ENCODE assay signal across 8 mouse cellular contexts in the genomic region with DNA sequence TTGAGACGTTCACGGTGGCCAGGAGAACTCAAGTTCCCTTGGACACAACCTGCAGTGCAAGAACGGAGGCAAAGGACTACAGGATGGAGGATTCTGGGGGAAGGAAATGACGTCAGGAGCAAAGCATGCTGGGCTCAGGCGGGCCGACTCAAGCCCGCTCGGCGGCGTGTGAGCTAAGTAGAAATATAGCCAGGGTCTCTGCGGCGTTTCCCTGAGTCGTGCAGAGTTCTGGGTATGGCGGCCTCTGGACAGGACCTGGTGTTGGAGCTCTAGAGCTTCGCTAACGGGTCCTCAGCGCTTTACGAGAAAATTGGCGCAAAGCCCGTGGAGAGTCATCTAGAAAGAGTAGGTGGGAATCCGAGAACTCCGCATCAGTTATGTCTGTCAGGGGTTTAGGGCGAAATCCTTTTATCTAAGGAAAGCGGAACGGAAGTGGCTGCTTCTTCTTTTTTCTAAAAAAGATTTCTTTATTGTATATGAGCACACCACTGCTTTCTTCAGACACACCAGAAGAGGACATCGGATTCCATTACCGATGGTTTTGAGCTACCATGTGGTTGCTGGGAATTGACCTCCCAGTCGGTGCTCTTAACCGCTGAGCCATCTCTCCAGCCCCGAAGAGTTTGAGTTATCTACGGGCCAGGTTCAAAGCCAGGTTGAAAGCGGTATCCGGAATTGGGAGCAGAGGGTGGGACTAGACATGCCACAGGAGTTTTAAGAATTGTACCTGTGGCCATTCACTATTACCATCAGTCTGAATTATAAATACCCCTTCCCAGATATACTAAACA. TPM values are rescaled to one million over a fixed set of nuclear protein-coding genes. Genes with fewer than 3 reads are reported as not detected.
DNase-seq lines count a peak whose midpoint lies in the region; ATAC-seq and TF ChIP-seq lines count a peak whose summit lies in the region.

A gene (plus strand): TSS at position 116 of the 791 bp plus-strand sequence.

- peak within 1 kb of the TSS; percentile 95 for H3K4me3 ChIP-seq in ES-Bruce4 (ENCODE audit: low read depth, low read length)
- peak within 1 kb of the TSS; percentile 57 for H3K4me3 ChIP-seq in forebrain, embryonic 13.5 days
- H3K4me3 ChIP-seq in neural tube, embryonic 15.5 days (replicated peaks) = peak within 1 kb of the TSS; percentile 61

- peak; percentile 84 for TF ChIP-seq POLR2A in ES-Bruce4 (IDR thresholded peaks at IDR 0.05; ENCODE audit: insufficient read depth, low read length)

- peak within 1 kb of the TSS; percentile 85 for H3K27ac ChIP-seq in ES-Bruce4 (ENCODE audit: insufficient read depth, low read length)
- peak within 1 kb of the TSS; percentile 81 for H3K27ac ChIP-seq in forebrain, embryonic 13.5 days
- H3K27ac ChIP-seq in neural tube, embryonic 15.5 days (replicated peaks) = peak within 1 kb of the TSS; percentile 85

- peaks cover 27% of the 10 kb centered on the region for H3K36me3 ChIP-seq in ES-Bruce4 (ENCODE audit: control insufficient read depth, insufficient read depth, low read length, poor library complexity, severe bottlenecking)
- H3K36me3 ChIP-seq in forebrain, embryonic 13.5 days (ENCODE audit: poor library complexity, severe bottlenecking) = peaks cover 20% of the 10 kb centered on the region; the same call in 1 of the 2 replicates
- no peaks in the 10 kb centered on the region for H3K36me3 ChIP-seq in neural tube, embryonic 15.5 days

- no peaks in the 10 kb centered on the region for H3K27me3 ChIP-seq in ES-Bruce4 (ENCODE audit: control insufficient read depth, insufficient read depth, low read length, poor library complexity, severe bottlenecking)
- no peaks in the 10 kb centered on the region for H3K27me3 ChIP-seq in forebrain, embryonic 13.5 days
- H3K27me3 ChIP-seq in neural tube, embryonic 15.5 days (replicated peaks) = no peaks in the 10 kb centered on the region

- H3K4me1 ChIP-seq in ES-Bruce4 (ENCODE audit: control insufficient read depth, insufficient read depth, low read length) = no peaks in the 10 kb centered on the region
- peaks cover 5% of the 10 kb centered on the region for H3K4me1 ChIP-seq in forebrain, embryonic 13.5 days
- H3K4me1 ChIP-seq in neural tube, embryonic 15.5 days = peaks cover 15% of the 10 kb centered on the region

- intact Hi-C loops in heart, postnatal 14 days (cut with DNase I) = no loop called here

- H3K9me3 ChIP-seq in ES-Bruce4 (replicated peaks; ENCODE audit: control insufficient read depth, insufficient read depth, low read length, poor library complexity, severe bottlenecking) = no peaks in the 10 kb centered on the region
- H3K9me3 ChIP-seq in forebrain, embryonic 13.5 days (replicated peaks) = no peaks in the 10 kb centered on the region
- H3K9me3 ChIP-seq in neural tube, embryonic 15.5 days (replicated peaks) = no peaks in the 10 kb centered on the region

- WGBS in forebrain, embryonic 13.5 days = under 1% methylated on average over 33 of the region's 33 CpGs
- WGBS in neural tube, embryonic 15.5 days = under 1% methylated on average over 33 of the region's 33 CpGs

- H3K9ac ChIP-seq in ES-Bruce4 (ENCODE audit: low read depth, poor library complexity, severe bottlenecking) = peak within 1 kb of the TSS; percentile 94
- H3K9ac ChIP-seq in forebrain, embryonic 13.5 days = peak within 1 kb of the TSS; percentile 75
- H3K9ac ChIP-seq in neural tube, embryonic 15.5 days (replicated peaks) = peak within 1 kb of the TSS; percentile 64

- DNase-seq in heart, postnatal 14 days = peak; percentile 73 to 80
- peak; percentile 86 for DNase-seq in layer of hippocampus, adult 11-12 months (ENCODE audit: low spot score)
- peak; percentile 85 to 89 for DNase-seq in lung, adult 18-20 months
- DNase-seq in testis, postnatal 14 days (ENCODE audit: low spot score) = peak; percentile 88

- peak; percentile 99 for ATAC-seq in cerebellum, adult (ENCODE audit: insufficient number of reproducible peaks, low FRiP score, low TSS enrichment)
- ATAC-seq in forebrain, embryonic 13.5 days = peak; percentile 99
- ATAC-seq in neural tube, embryonic 15.5 days (ENCODE audit: low FRiP score) = peak; percentile 99

- 0 out of 2 replicates have a peak, but pooled peaks have one; percentile 6 for TF ChIP-seq EP300 in ES-Bruce4 (IDR thresholded peaks at IDR 0.05; ENCODE audit: insufficient read depth, low read depth, low read length)

- H3K4me2 ChIP-seq in forebrain, embryonic 13.5 days = peak within 1 kb of the TSS; percentile 80
- H3K4me2 ChIP-seq in neural tube, embryonic 15.5 days = peak within 1 kb of the TSS; percentile 66

- no peak for TF ChIP-seq CTCF in ES-Bruce4 (IDR thresholded peaks at IDR 0.05; ENCODE audit: low read depth, low read length)

RNA-seq across cellular contexts. Expression of the gene that starts here (rescaled TPM):
- 45.8 and 52.8 TPM in 2 replicates for polyA plus RNA-seq in ES-Bruce4 (2011; ENCODE audit: insufficient read depth, insufficient read length, low read depth, missing spikeins)
- 33.6 and 35.8 TPM in 2 replicates for polyA plus RNA-seq in forebrain, embryonic 13.5 days (2015; fragmentation: Nextera tagmentation; extraction: Ambion mirVana)
- 1 to 10 TPM; 3.1 to 3.3 TPM for total RNA-seq in heart, postnatal 14 days (2021)
- 18.8 and 23.9 TPM in 2 replicates for polyA plus RNA-seq in neural tube, embryonic 15.5 days (2015; fragmentation: Nextera tagmentation; extraction: Ambion mirVana)

Comparison
In these comparisons a context has a peak if more than half of its experiments do, and no peak if none do; other contexts are left out.
1. Peak in every context shown above with its lines: DNase-seq, ATAC-seq, H3K4me3 ChIP-seq and H3K27ac ChIP-seq.